Mouse (Mus musculus) spleen, adult 2 months (tissue): ENCODE measurements around the gene Tmem259. TPM values are rescaled to one million over a fixed set of nuclear protein-coding genes. Genes with fewer than 3 reads are reported as not detected.
A peak's percentile ranks its signal among the peaks of the same experiment; 100 is the strongest.

ENCODE experiments used
- DNase-seq, 2 experiments: peaks; one replicate each; pipeline versions ENCODE4 v3.0.0 to v3.0.0-alpha.2; 2012 to 2021; ENCODE audit warnings: low spot score in 2 of 2, low read depth in 1 of 2
- H3K27ac ChIP-seq: fragments of 200-500 bp; 2 replicates; pipeline ENCODE4 v1.5.1; 2012; ENCODE audit warnings: low read length, inconsistent platforms; ENCODE audit not compliant: insufficient read depth
- H3K27me3 ChIP-seq: fragments of 200-500 bp; 2 replicates; pipeline ENCODE4 v1.6.1; 2012; ENCODE audit warnings: mild to moderate bottlenecking, moderate library complexity, low read length, inconsistent platforms; ENCODE audit not compliant: control insufficient read depth, insufficient read depth
- H3K36me3 ChIP-seq: fragments of 200-500 bp; 2 replicates; pipeline ENCODE4 v1.6.1; 2012; ENCODE audit warnings: mild to moderate bottlenecking, low read length, inconsistent platforms; ENCODE audit not compliant: control insufficient read depth, insufficient read depth
- H3K4me1 ChIP-seq: fragments of 200-500 bp; 2 replicates; pipeline ENCODE4 v1.6.1; 2011; ENCODE audit warnings: inconsistent platforms; ENCODE audit not compliant: control insufficient read depth, insufficient read depth, insufficient read length
- H3K4me3 ChIP-seq: fragments of 200-500 bp; 2 replicates; pipeline ENCODE4 v1.5.1; 2011; ENCODE audit warnings: mild to moderate bottlenecking, inconsistent platforms; ENCODE audit not compliant: insufficient read depth, insufficient read length; ENCODE audit errors: extremely low read depth
- CTCF ChIP-seq: fragments of 200-500 bp; IDR thresholded peaks from 2 replicates; pipeline ENCODE4 v1.5.1; 2011; ENCODE audit warnings: mild to moderate bottlenecking, inconsistent platforms; ENCODE audit not compliant: insufficient read depth, insufficient read length, insufficient replicate concordance; ENCODE audit errors: extremely low read depth
- POLR2A ChIP-seq: fragments of 200-500 bp; IDR thresholded peaks from 2 replicates; pipeline ENCODE4 v1.6.1; 2011; ENCODE audit warnings: low read depth, low read length, inconsistent platforms
- WGBS: fragments of 180-500 bp; shearing (Covaris S2); methylation state at CpG from one replicate; pipeline ENCODE4 v1.1.7; 2018; 5-methylcytosine and 5-hydroxymethylcytosine counted together
- polyA plus RNA-seq: library from polyadenylated mRNA; depleted of rRNA; stranded (reverse); fragments of >200 nt; gene quantifications from 2 replicates; pipeline ENCODE4 v1.2.3, GENCODE M21; 2012; rRNA removed

The Tmem259 gene
- polyA plus RNA-seq, 1 experiment, result 266 TPM

- Histone ChIP-seq H3K27me3 (no peaks in the 10 kb centered on the region), H3K4me1 (peaks cover 6% of the 10 kb centered on the region; the same call in 1 of the 2 replicates), H3K4me3 (peak overlapping the region; percentile 96), H3K36me3 (peaks cover 14% of the 10 kb centered on the region), H3K27ac (peak overlapping the region; percentile 92)
- no peak for TF ChIP-seq CTCF
- TF ChIP-seq POLR2A, result no peak
- WGBS, result 1% methylated on average over 28 of the region's 29 CpGs
- peak in 1 of 2 experiments; percentile 39 for DNase-seq
Observed at GRCm38 (mm10) chr10:79928030-79928694, 56.0 kb downstream of the Tmem259 start.

GRCm38 (mm10) chr10:79927324-79928029 lies 56.7 kb downstream of the Tmem259 start:
- under 1% methylated on average over 54 of the region's 54 CpGs for WGBS
- no peaks in the 10 kb centered on the region for H3K27me3 ChIP-seq
- H3K27ac ChIP-seq, result peak overlapping the region; percentile 92
- TF ChIP-seq POLR2A (no peak), CTCF (no peak)
- H3K36me3 ChIP-seq, result peaks cover 10% of the 10 kb centered on the region
- H3K4me3 ChIP-seq, result peak overlapping the region; percentile 96
- DNase-seq, result peak in 1 of 2 experiments; percentile 63
- H3K4me1 ChIP-seq, result peaks cover 2% of the 10 kb centered on the region; the same call in 1 of the 2 replicates

GRCm38 (mm10) chr10:79926491-79927323 lies 57.4 kb downstream of the Tmem259 start, which contains the start of gene Arid3a:
Gene Arid3a (plus strand): TSS chr10:79927043.
- under 1% methylated on average over 63 of the region's 63 CpGs for WGBS
- Histone ChIP-seq H3K27ac (peak within 1 kb of the TSS; percentile 92), H3K4me1 (peaks cover 3% of the 10 kb centered on the region), H3K4me3 (peak within 1 kb of the TSS; percentile 96), H3K36me3 (peaks cover 5% of the 10 kb centered on the region), H3K27me3 (0 out of 2 replicates have a peak, but pooled peaks cover under 1% of the 10 kb centered on the region)
- peak; percentile 82 to 87 for DNase-seq
- no peak for TF ChIP-seq CTCF
- TF ChIP-seq POLR2A, result no peak; the same call in 1 of the 2 replicates

GRCm38 (mm10) chr10:79925785-79926490 lies 58.2 kb downstream of the Tmem259 start:
- no peak for TF ChIP-seq CTCF
- no peak for TF ChIP-seq POLR2A
- peaks cover 6% of the 10 kb centered on the region for H3K4me1 ChIP-seq
- H3K36me3 ChIP-seq, result peaks cover 4% of the 10 kb centered on the region; the same call in 1 of the 2 replicates
- peaks cover 5% of the 10 kb centered on the region; the same call in 1 of the 2 replicates for H3K27me3 ChIP-seq
- H3K4me3 ChIP-seq, result peak overlapping the region; percentile 96
- 6% methylated on average over 15 of the region's 15 CpGs for WGBS
- no peak for DNase-seq
- peak overlapping the region; percentile 88 for H3K27ac ChIP-seq

- H3K4me3 ChIP-seq, result no peak overlapping the region
- 22% methylated on average over 29 of the region's 29 CpGs for WGBS
Observed at GRCm38 (mm10) chr10:79924998-79925784, 58.9 kb downstream of the Tmem259 start.

More at GRCm38 (mm10) chr10:79924998-79925784, 58.9 kb downstream of the Tmem259 start:
- DNase-seq, result peak; percentile 75 to 87
- TF ChIP-seq POLR2A (no peak), CTCF (peak; percentile 100)
- H3K27ac ChIP-seq, result no peak overlapping the region
- peaks cover 11% of the 10 kb centered on the region for H3K4me1 ChIP-seq
- H3K27me3 ChIP-seq, result peaks cover 9% of the 10 kb centered on the region; the same call in 1 of the 2 replicates
- no peaks in the 10 kb centered on the region for H3K36me3 ChIP-seq

Other genes starting within 250 kb of the Tmem259 start
- 60.5 and 62.5 TPM in 2 replicates for gene Polrmt, start 237.7 kb downstream of the Tmem259 start, polyA plus RNA-seq
- not detected in 2 replicates for gene Fgf22, start 229.3 kb downstream of the Tmem259 start, polyA plus RNA-seq
- gene Rnf126, start 217.4 kb downstream of the Tmem259 start, polyA plus RNA-seq, result 122 and 217 TPM in 2 replicates
- 5.8 and 10.9 TPM in 2 replicates for gene Fstl3, start 207.1 kb downstream of the Tmem259 start, polyA plus RNA-seq
- gene Prss57, start 193.4 kb downstream of the Tmem259 start, polyA plus RNA-seq, result 1.4 and 1.6 TPM in 2 replicates
- 9.2 and 14.6 TPM in 2 replicates for gene Palm, start 190.8 kb downstream of the Tmem259 start, polyA plus RNA-seq
- 0.07 and 0.18 TPM in 2 replicates for gene Misp, start 163.3 kb downstream of the Tmem259 start, polyA plus RNA-seq
- 251 and 315 TPM in 2 replicates for gene Ptbp1, start 129.9 kb downstream of the Tmem259 start, polyA plus RNA-seq
- 25.6 and 39.2 TPM in 2 replicates for gene Prtn3, start 109.9 kb downstream of the Tmem259 start, polyA plus RNA-seq
- 3.6 and 4.0 TPM in 2 replicates for gene Plppr3, start 109.7 kb downstream of the Tmem259 start, polyA plus RNA-seq
- 33.0 and 61.9 TPM in 2 replicates for gene Elane, start 98.1 kb downstream of the Tmem259 start, polyA plus RNA-seq
- gene Cfd, start 93.5 kb downstream of the Tmem259 start, polyA plus RNA-seq, result 71.5 and 138 TPM in 2 replicates
- 46.4 and 73.7 TPM in 2 replicates for gene Med16, start 75.4 kb downstream of the Tmem259 start, polyA plus RNA-seq
- gene Gm26602, start 73.5 kb downstream of the Tmem259 start, polyA plus RNA-seq, result not detected in 2 replicates
- gene Kiss1r, start 67.4 kb downstream of the Tmem259 start, polyA plus RNA-seq, result 5.3 and 6.3 TPM in 2 replicates
- 117 and 150 TPM in 2 replicates for gene R3hdm4, start 63.1 kb downstream of the Tmem259 start, polyA plus RNA-seq
- 15.0 and 23.2 TPM in 2 replicates for gene Arid3a, start 57.3 kb downstream of the Tmem259 start, polyA plus RNA-seq
- gene Wdr18, start 24.2 kb downstream of the Tmem259 start, polyA plus RNA-seq, result 41.2 and 51.6 TPM in 2 replicates
- gene Grin3b, start 13.6 kb downstream of the Tmem259 start, polyA plus RNA-seq, result 0.12 and 0.16 TPM in 2 replicates
- 297 and 409 TPM in 2 replicates for gene Cnn2, start 4.3 kb upstream of the Tmem259 start, polyA plus RNA-seq
- gene Abca7, start 12.2 kb upstream of the Tmem259 start, polyA plus RNA-seq, result 50.4 and 64.5 TPM in 2 replicates
- 492 and 574 TPM in 2 replicates for gene Arhgap45, start 32.3 kb upstream of the Tmem259 start, polyA plus RNA-seq
- 139 and 182 TPM in 2 replicates for gene Polr2e, start 55.5 kb upstream of the Tmem259 start, polyA plus RNA-seq
- 238 and 259 TPM in 2 replicates for gene Gpx4, start 62.8 kb upstream of the Tmem259 start, polyA plus RNA-seq
- gene Sbno2, start 121.2 kb upstream of the Tmem259 start, polyA plus RNA-seq, result 95.0 and 122 TPM in 2 replicates
- 120 and 144 TPM in 2 replicates for gene Stk11, start 131.5 kb upstream of the Tmem259 start, polyA plus RNA-seq
- gene Atp5d, start 154.3 kb upstream of the Tmem259 start, polyA plus RNA-seq, result 592 and 782 TPM in 2 replicates
- 11.9 and 13.4 TPM in 2 replicates for gene Cbarp, start 156.5 kb upstream of the Tmem259 start, polyA plus RNA-seq
- 128 and 157 TPM in 2 replicates for gene Midn, start 163.9 kb upstream of the Tmem259 start, polyA plus RNA-seq
- gene Cirbp, start 181.7 kb upstream of the Tmem259 start, polyA plus RNA-seq, result 144 and 151 TPM in 2 replicates
- 10.8 TPM in 2 replicates for gene 1600002K03Rik, start 188.6 kb upstream of the Tmem259 start, polyA plus RNA-seq
- 1.3 and 1.8 TPM in 2 replicates for gene Efna2, start 195.2 kb upstream of the Tmem259 start, polyA plus RNA-seq
- 35.1 and 42.8 TPM in 2 replicates for gene Mum1, start 242.1 kb upstream of the Tmem259 start, polyA plus RNA-seq